Mouse (Mus musculus) forebrain, embryonic 13.5 days (tissue): ENCODE measurements around the gene Acot13. TPM values are rescaled to one million over a fixed set of nuclear protein-coding genes. Genes with fewer than 3 reads are reported as not detected.

Experiments used
- polyA plus RNA-seq: library from polyadenylated mRNA; unstranded; fragments of >200 nt; fragmentation: Nextera tagmentation; extraction: Ambion mirVana; gene quantifications from 2 replicates; pipeline ENCODE4 v1.2.1, GENCODE M21; 2015

Gene Acot13
- polyA plus RNA-seq, 1 experiment from 2014 or later: 66.5 TPM

Other genes with a start within 250 kb of the Acot13 start
- gene Ripor2, start 249.4 kb downstream of the Acot13 start, polyA plus RNA-seq: 15.8 and 20.0 TPM in 2 replicates
- gene Armh2, start 90.3 kb downstream of the Acot13 start, polyA plus RNA-seq: not detected in 2 replicates
- gene Gmnn, start 69.6 kb downstream of the Acot13 start, polyA plus RNA-seq: 108 and 109 TPM in 2 replicates
- gene BC005537, start 29.9 kb downstream of the Acot13 start, polyA plus RNA-seq: 27.8 and 28.4 TPM in 2 replicates
- gene Tdp2, start 139 bp upstream of the Acot13 start, polyA plus RNA-seq: 58.3 TPM in 2 replicates
- 0.96 and 1.4 TPM in 2 replicates for gene D130043K22Rik, start 13.6 kb upstream of the Acot13 start, polyA plus RNA-seq
- 6.2 and 7.5 TPM in 2 replicates for gene Aldh5a1, start 106.1 kb upstream of the Acot13 start, polyA plus RNA-seq
- 0.27 and 0.47 TPM in 2 replicates for gene Gpld1, start 111.6 kb upstream of the Acot13 start, polyA plus RNA-seq
- 13.8 and 17.3 TPM in 2 replicates for gene Mrs2, start 188.8 kb upstream of the Acot13 start, polyA plus RNA-seq
- 1.9 and 2.1 TPM in 2 replicates for gene Dcdc2a, start 224.5 kb upstream of the Acot13 start, polyA plus RNA-seq